Mouse (Mus musculus): ENCODE data around the gene Ccdc88a. TPM values are rescaled to one million over a fixed set of nuclear protein-coding genes. Genes with fewer than 3 reads are reported as not detected.
"Not testable (repeated sequence)": the region's sequence is repeated elsewhere in the genome, so short reads cannot be mapped to it uniquely, and the experiment has no call there.

Gene Ccdc88a
- total RNA-seq, 2 experiments from 2014 or later: 12.9 to 13.5 TPM

DNA sequence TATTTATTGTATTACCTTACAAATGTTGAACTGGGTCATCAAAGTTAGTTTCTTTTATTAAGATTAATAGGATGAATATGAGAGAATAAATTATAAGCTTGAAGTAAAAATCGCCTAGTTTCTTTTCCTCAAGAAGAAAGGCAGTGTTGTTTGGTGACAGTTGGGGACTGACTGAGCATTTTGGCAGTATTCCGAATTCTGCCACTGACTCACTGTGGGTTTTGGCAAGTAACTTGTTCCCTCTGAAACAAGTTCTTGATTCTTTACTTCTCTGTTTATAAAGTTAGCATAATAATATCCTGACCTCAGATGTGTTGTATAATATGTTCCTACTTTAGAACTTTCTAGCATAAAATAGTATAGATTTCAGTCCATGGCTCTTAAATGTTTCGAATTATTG lies 55.3 kb downstream of the Ccdc88a start:
- DNase-seq: peak; percentile 3 to 21
- intact Hi-C loops (cut with DNase I): no loop called here

DNA sequence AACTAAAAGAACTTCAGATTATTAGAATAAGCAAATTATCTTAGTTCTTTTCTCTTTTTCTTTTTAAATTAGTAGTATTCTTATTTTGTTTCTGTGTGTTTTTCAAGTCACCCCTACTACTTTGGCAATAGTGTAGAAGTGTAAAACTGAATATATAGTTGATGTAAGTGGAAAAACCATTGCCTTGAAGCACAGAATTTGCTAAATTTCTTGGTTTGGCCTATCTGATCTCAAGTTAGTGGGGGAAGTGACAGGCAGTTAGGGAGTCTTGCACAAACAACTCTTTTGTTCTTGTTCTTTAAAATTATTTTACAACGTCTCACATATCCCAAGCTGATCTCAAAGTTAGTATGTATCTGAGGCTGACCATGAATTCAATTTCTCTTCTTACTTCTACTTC lies 57.6 kb downstream of the Ccdc88a start:
- no peak for DNase-seq
- intact Hi-C loops (cut with DNase I): no loop called here

DNA sequence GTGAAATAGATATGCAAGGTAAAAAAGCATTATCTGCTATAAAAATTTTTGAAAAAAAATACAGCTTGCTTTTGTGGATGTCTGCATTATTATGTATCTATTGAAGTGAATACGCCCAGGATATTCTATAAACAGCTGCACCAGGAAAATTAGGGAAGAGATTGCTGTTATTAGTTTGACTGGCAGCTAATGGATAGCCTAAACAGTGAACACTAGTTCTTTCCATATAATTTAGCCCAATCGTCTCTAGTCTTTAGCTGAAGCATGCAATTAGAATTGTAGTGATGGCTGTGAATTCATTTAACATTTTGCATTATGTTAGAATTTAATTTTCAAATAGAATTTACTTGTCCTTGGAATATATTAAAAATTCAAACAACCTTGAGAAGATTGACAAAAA lies 75.3 kb downstream of the Ccdc88a start:
- intact Hi-C loops (cut with DNase I): no loop called here
- no peak for DNase-seq

DNA sequence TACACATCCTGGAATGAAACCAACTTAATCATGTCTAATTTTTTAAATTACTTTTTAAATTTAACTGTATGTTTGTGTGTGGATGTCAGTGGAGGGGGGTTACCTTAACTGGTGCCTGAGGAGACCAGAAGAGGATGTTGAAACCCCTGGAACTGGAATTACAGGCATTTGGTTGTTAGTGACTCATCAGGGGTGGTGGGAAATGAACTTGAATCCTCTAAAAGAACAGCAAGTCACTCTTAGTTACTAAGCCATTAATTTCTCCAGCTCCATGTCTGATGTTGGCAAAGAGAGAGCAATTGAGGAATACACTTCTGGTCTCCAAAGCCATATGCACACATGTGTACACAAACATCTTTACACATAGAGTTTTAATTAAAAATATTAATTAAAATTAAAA lies 101.2 kb downstream of the Ccdc88a start:
- no peak for DNase-seq
- intact Hi-C loops (cut with DNase I): loop anchor here (10.0 kb wide), 1 partner anchor 200 kb away; no protein-coding TSS in a partner anchor

DNA sequence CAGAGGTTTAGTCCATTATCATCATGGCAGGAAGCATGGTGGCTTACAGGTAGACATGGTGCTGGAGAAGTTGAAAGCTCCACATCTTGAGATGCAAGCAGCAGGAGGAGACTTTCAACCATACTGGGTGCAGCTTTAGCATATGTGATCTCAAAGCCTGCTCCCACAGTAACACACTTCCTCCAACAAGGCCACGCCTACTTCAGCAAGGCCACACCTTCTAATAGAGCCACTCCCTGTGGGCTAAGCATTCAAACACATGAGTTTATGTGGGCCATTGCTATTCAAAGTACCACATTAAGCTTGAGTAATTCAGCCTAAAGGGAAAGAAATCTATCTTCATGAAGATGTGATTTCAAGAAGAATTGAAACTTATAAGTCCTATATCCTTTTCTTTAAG lies 119.7 kb downstream of the Ccdc88a start:
- DNase-seq: no peak
- intact Hi-C loops (cut with DNase I): no loop called here

DNA sequence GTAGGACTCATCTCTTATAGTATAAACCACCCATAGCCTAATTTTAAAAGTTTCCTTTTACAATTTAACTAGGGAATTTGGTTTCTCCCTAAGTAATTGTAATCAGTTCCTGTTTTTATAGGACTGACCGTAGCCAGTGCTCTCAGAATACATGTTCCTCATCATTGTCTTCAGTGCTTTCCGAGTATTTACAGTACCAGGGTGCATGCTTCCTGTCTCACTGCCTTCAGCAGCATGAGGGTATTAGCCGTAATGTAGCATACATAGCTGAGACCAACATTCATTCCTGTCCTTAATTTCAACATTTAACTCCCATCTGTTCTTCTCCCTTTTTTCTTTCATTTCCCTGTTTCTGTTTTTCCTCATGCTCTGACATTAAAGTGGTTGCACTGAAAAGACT lies 123.5 kb downstream of the Ccdc88a start:
- no peak for DNase-seq
- intact Hi-C loops (cut with DNase I): no loop called here

DNA sequence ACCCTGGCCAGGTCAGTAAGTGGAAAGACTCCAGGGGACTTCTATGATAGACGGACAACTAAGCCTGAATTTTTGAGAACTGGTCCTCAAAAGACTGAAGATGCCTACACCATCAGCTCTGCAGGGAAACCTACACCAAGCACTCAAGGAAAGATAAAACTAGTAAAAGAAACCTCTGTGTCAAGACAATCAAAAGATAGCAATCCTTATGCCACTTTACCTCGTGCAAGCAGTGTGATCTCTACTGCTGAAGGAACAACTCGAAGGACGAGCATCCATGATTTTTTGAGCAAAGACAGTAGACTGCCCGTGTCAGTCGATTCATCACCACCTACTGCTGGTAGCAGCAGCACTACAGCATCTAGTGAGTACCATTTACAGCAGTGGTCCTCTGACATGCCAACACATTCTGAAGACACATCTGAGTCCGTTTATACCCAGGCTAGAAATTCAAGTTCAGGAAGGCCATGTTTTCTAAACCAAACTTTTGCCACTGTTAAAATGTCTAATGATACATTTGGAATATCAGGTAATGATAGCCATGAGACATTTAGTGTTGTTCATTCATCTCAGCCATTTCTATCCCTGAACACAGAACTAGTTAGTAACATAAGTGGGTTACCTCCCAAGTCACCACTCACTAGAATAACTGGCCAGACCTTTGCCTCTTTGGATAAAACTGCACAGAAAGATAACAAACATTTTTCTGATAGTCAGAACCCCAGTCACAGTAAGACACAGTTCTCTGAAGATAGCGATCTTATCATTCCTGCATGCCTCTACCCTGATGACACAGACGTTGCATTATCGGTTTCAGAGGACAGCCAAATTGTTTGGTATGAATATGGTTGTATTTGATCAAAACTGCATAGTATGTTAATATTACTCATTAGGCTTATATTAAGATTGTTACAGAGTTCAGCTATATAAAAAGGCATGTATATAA lies 130.8 kb downstream of the Ccdc88a start:
- no peak for DNase-seq
- intact Hi-C loops (cut with DNase I): no loop called here

DNA sequence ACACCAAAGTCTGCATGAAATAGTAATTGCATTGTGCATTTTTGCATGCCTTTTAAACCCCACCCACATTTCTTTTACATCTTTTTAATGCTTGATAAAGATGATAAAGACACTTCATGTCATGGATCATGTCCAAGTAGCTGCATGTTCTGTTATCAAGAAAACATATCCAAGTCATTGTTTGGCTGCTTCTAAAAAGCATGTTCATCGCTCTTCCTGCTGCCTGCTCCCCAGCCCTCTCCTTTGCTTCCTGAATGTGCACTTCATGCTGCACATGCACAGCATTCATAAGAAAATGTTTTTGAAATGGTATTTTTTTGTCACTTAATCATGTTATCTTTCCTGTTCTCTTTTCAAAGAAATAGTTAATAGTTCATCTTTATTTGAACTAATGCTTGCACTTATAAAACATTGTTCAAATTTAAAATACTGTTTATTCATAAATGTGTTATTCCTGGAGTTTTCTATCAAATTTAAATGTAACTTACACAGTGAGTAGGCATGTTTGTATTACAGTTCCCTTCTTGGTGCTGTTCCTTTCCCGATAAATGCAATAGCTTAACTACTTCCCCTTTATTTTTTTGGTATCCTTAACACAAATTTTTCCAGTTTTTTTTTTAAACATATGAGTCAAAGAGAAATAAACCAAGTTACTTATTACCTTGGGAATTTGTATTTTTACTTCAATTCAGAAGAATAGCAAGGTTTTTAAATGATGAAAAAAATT lies 131.6 kb downstream of the Ccdc88a start:
- intact Hi-C loops (cut with DNase I): no loop called here
- DNase-seq: no peak

DNA sequence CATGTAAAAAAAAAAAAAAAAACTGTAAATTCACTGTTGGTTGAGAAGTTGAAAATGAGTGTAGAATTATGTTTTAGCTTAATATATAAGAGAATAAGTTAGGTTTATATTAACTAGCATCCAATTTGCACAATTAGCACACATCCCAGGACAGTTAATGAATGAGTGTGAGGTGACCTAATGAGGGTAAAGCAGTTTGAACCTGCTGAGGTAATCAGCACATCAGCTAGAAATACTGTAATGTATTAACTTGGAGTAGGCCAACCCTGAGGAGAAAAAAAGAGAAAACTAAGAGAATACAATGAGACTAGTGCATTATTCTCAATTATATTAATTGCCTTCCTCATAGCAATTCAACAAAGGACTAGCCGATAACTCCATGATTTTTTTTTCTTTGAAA lies 136.0 kb downstream of the Ccdc88a start:
- DNase-seq: no peak
- intact Hi-C loops (cut with DNase I): no loop called here

DNA sequence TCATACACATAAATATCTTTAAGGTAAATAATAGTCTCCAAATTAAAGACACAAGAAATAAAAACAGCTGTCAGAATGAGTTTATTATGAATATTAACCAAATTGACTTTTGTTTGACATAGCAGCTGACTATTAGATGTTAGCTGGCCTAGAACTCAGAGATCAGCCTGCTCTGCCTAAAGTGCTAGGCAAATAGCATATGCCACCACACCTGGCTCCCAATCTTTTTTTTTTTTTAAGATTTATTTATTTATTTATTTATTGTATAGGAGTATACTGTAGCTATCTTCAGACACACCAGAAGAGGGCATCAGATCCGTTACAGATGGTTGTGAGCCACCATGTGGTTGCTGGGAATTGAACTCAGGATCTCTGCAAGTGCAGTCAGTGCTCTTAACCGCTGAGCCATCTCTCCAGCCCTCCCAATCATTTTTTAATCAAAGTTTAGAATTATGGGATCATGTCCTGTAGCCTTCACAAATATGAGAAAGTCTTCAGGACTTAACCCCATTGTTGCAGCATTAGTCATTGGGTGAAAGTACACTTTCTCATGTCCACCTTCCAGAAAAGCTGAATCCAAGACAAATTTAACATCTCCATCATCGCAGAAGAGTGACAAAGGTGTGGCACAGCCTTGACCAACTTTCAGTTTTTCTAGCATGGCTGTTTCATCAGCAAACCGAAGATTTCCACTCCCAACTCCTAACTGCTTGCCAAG lies 139.5 kb downstream of the Ccdc88a start:
- intact Hi-C loops (cut with DNase I): no loop called here
- no peak for DNase-seq

DNA sequence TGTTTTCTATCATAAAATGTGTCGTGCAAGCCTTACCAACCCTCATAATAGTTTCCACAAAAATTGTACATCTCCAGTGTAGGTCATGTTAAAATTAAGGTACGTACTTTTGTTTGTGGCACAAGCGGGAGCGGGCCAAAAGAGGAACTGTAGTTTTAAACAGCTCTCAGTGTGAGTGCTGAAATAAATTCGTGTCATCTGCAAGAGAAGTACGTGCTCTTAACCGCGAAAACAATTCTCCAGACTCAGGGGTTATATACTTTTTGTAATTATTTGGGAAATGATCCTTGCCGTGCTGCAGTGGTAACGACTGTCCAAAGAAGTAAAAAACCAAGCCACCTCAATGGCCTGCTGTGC lies 140.8 kb downstream of the Ccdc88a start:
- intact Hi-C loops (cut with DNase I): no loop called here
- no peak for DNase-seq

DNA sequence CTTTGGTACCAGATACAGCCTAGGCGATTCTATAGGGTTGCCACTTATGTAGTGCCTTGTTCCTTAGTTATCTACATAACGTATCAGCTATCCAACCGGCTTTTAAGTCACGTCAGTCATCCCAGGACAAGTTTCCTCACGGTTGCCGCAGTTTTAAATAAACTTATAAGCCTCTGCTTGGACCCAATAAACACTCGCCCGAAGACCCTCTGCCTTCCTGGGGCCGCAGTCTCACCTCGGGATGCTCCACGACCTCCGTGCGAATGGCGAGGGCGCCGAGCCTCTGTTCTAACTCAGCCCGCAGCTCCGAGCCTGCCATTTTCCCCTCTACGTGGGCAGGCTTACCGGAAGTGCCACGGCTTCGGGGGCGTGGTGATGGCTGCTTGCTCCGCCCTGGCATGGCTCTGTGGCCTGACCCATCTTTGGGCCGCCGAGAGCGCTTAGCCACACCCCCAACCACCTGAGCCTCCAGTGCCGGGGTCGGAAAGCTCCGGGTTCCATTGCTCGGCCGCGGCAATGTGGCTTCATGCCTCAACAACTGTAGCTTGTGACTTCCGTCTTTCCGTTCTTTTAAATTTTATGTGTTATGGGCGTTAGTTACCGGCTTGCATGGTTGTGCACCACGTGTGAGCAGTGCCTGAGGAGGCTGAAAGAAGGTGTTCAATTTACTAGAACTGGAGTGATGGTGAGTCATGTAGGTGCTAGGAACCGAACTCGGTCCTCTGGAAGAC lies 141.4 kb downstream of the Ccdc88a start, which contains the start of gene Prorsd1:
Gene Prorsd1, minus strand, starts transcription at position 352 of the 731 bp plus-strand sequence.
- intact Hi-C loops (cut with DNase I): no loop called here
- peak; percentile 88 to 93 for DNase-seq

DNA sequence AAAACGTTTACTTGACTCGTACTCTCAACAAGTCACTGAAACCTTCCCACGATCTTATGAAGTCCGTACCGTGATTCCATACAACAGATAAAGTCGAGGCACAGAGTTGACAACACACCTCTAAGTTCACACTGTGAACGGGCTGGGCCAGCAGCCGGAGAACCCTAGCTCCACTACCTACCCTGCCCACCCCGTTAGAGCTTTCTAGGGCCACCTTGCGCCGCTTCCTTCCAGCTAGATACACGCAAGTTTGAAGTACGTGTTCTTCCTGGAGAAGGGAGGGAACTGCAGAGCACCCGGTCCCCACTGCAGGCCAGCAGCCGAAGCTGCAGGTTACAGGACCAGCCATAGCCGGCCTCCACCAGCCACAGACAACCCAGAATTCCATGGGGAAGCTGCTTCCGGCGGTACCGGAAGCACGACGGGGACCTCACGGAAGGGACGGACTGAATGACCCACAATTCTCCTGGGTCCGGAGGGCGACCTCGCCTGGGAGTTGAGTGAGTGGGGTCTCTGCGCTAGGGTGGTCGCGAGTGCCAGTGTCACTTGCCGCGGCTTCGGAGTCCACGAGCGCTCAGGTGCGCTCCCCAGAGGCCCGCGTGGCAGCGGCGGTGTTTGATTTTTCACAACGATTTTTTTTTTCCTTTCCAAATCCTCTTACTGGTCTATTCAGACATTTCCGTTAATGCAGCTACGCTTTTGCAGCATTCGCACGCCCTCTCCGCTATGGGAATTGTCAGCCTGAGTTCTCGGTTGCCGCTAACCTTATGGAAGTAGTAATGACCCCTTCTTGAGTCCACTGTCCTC lies 152.7 kb downstream of the Ccdc88a start, which contains the start of gene Mtif2:
Gene Mtif2, plus strand, starts transcription at position 421 of the 807 bp plus-strand sequence.
- peak; percentile 75 to 83 for DNase-seq
- intact Hi-C loops (cut with DNase I): loop anchor here (2.0 kb wide), 1 partner anchor 21 kb away; the partner anchor contains the start of gene Clhc1

DNA sequence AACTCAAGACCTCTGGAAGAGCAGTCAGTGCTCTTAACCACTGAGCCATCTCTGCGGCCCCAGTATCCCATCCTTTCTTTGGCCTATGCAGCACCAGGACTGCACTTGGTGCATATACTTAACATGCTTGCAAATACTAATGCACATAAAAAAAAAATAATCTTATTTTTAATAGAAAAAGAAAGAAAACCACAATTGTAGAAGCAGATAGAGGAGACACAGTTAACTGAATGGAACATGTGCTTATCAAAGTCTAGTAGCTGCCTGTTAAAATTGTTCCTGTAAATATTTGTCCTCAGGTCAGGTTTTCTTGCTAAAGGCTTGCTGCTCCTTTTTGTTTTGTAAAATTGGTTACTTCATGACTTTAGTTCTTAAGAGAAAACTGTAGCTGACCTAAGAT lies 164.7 kb downstream of the Ccdc88a start:
- intact Hi-C loops (cut with DNase I): no loop called here
- no peak for DNase-seq

DNA sequence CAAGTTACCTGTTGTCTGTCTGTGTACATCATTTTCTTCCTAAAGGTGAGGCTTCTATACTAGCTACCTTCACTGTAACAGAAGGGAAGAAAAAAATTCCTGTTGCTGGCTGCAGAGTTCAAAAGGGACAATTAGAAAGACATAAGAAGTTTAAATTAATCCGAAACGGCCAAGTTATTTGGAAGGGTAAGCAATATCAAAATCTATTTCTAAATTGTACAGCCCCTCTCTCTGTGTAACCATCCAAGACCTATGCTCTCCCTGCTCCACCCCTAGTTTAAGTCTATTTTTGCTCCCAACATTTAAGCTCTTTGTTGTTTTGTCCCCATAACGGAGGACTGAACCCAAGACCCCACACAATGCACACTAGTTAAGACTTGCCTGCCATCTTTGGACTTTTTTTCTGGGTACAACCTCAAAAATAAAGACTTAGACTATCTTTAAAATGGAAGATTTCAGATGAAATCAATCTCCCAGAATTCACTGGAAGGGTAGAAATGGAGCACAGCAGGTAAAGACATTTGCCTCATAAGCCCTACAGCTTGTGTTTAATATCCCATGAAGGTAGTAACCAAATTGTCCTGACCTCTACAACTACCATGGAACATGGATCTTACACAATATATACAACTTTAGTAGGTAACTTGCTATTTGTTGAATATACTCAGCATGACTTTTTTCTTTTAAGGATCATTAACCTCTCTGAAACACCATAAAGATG lies 170.9 kb downstream of the Ccdc88a start:
- DNase-seq: no peak
- intact Hi-C loops (cut with DNase I): no loop called here

DNA sequence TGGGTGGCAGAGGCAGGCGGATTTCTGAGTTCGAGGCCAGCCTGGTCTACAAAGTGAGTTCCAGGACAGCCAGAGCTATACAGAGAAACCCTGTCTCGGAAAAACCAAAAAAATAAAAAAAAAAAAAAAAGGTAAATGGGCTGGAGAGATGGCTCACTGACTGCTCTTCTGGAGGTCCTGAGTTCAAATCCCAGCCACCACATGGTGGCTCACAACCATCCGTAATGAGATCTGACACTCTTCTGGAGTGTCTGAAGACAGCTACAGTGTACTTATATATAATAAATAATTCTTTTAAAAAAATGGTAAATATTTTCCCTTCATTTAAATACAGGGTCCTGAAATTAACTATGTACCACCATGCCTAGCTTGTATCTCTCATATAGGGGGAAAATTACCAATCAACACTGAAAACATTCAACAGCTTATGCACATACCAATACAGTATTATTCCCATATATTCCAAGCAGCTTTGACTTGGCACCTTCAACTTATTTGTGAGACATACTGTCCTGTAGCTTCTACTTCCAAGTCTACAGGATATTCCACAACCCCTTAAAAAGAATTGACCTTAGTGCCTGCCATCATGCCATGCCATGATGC lies 171.8 kb downstream of the Ccdc88a start:
- DNase-seq: not testable (repeated sequence)
- intact Hi-C loops (cut with DNase I): loop anchor here (5.0 kb wide), 1 partner anchor 173 kb away; the partner anchor contains the start of gene Ccdc88a

DNA sequence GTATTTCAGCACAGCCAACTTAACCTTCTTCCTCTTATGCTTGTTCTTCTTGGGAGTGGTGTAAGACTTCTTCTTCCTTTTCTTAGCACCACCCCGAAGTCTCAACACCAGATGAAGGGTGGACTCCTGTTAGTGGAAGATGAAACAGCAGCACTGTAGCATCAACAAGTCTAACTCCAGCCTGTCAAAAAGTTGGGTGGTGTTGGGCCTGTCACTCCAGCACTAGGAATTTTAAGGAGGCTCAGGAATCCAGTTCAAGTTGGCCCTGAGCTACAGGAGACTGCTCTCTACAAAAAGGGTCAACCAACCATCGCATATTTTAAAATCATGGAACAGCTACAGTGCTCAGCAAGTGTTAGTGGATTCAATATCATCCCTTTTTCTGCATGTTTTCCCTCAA lies 172.8 kb downstream of the Ccdc88a start:
- intact Hi-C loops (cut with DNase I): loop anchor here (2.0 to 5.0 kb wide), 3 partner anchors 19 to 174 kb away; partner anchors contain the start of genes Ccdc88a, Mtif2 and Rtn4

DNA sequence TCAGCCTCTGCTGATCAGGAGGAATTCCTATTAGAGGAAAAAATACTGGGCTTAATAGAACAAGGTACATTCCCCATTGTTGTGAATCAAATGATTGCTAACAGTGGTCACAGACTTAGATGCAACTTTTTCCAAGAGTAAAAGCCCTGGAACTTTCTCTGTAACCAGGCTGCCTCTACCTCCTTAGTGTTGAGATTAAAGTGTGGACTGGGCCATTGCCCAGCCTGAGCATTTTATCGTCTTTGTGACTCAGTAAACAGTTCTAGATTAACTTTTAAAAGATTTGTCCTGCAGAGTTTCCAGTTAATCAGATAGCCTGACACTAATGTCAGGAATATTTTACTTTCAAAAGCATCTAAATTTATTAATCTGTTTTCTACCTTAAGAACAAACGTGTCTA lies 173.3 kb downstream of the Ccdc88a start:
- intact Hi-C loops (cut with DNase I): loop anchor here (2.0 to 5.0 kb wide), 3 partner anchors 20 to 174 kb away; partner anchors contain the start of genes Ccdc88a, Mtif2 and Rtn4
- no peak for DNase-seq

More for the DNA sequence above, 172.8 kb downstream of the Ccdc88a start:
- DNase-seq: not testable (repeated sequence)

Data from heart, postnatal 14 days (tissue).